Mouse (Mus musculus) activated CD4-positive, CD25-positive, alpha-beta regulatory T cell, adult 4 months (primary cell): Measurements from ENCODE around the gene Zfp82. TPM values are rescaled to one million over a fixed set of nuclear protein-coding genes. Genes with fewer than 3 reads are reported as not detected.
A peak's percentile ranks its signal among the peaks of the same experiment; 100 is the strongest.

Source experiments
- ATAC-seq: one replicate; pipeline ENCODE4 v1.8.0; 2017
- polyA plus RNA-seq, 2 experiments: library from polyadenylated mRNA; unstranded; fragments of 100-300 nt; shearing (Covaris generic); gene quantifications; one replicate each; pipeline ENCODE4 v1.2.1; 2017

The Zfp82 gene
- polyA plus RNA-seq, 2 experiments from 2014 or later = 4.9 to 5.5 TPM

- no peak for ATAC-seq
These were observed 24.6 kb downstream of the Zfp82 start for GRCm38 (mm10) chr7:30048126-30048525.

DNA sequence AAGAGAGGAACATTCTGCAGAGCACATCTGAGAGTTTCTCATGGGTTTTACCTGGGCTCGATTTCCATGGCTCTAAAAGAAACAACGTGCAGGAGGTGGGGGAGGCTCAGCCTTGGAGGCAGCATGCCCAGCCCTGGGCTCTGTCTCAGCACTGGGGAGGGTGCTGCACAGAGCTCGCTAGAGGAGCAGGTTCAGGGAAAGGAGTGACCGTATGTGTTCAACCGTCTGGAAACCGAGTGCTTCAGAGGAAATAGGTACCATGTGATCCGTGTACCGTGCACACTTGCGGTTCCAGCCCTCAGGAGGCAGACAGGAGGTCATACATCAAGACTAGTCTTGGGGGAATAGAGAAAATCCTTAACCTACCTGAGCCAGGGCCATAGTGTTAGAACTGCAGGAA is 28.3 kb downstream of the Zfp82 start:
- ATAC-seq = no peak

DNA sequence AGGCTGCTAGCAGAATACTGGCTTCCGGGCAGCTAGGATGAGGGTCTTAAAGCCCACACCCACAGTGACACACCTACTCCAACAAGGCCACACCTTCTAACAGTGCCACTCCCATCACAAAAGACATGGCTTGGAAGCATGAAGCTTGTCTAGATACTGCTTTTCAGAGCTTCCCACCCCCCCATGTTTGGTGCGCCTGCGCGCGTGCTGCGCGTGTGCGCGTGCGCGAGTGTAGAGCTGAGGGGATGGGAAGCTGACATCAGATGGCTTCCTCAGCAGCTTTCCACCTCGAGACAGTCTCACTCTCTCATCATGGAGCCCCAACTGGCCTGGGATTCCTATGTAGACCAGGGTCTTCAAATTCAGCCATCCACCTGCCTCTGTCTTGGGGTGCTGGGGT is 38.4 kb downstream of the Zfp82 start:
- no peak for ATAC-seq

DNA sequence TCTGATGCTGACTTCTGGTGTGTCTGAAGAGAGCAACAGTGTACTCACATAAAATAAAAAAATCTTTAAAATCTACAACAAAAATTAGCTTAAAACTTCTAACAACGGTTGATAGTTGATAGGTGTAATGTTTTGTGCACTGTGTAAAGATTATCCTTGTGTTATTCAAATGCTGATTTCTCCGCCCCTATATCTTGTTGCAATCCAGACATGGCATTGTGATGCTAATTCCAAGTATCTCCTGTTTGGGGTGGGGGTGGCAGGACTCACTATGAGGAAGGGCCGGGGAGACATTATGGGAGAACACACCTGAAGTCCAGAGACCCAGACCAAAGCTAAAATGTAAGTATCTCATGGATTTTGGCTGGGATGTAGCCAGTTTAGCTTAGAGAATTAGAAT is 41.3 kb downstream of the Zfp82 start:
- no peak for ATAC-seq

DNA sequence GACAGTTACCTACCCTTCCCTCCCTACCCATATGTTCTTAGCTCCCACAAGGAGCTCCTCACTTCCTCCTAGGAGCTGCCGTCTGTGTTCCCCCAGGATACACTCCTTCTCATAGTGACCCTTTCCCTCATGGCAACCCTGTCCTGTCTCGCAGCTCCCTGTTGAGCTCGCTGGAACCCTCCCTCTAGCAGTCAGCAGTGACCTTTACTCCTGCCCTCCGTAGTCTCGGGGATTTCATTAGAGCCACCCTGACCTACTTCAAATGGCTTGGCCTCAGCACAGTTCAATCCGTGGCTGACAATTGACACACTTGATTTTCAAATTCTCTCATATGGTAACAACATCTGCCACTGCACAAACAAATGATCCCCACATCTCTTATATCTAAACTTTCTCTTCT is 42.0 kb downstream of the Zfp82 start:
- ATAC-seq = no peak

GRCm38 (mm10) chr7:30028572-30028971 is 44.1 kb downstream of the Zfp82 start:
- no peak for ATAC-seq

- no peak for ATAC-seq
These were observed 45.4 kb downstream of the Zfp82 start for GRCm38 (mm10) chr7:30027331-30027730.

GRCm38 (mm10) chr7:30025358-30025757 is 47.3 kb downstream of the Zfp82 start:
- no peak for ATAC-seq

DNA sequence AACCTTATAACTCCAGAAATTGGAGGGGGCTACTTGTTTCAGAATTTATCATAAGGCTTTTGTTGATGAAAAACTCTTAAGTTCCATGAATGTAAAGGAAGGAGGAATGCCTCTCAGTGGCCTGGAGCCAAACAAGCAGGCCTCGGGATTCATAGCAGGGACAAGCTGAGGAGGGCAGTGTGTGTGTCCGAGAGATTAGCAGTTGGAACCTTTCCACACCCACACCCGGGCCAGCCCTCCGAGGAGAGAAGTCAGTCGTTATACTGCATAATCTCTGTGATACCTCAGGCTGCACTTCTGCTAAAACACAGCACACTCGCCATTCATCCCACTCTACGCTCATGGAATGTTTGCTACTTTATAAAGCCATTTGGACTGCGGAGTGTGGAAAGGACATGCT is 48.9 kb downstream of the Zfp82 start:
- ATAC-seq = no peak

- no peak for ATAC-seq
These were observed 49.4 kb downstream of the Zfp82 start for GRCm38 (mm10) chr7:30023324-30023723.

GRCm38 (mm10) chr7:30019543-30019942 is 53.2 kb downstream of the Zfp82 start:
- no peak for ATAC-seq

GRCm38 (mm10) chr7:30017226-30017625 is 55.5 kb downstream of the Zfp82 start:
- no peak for ATAC-seq

- ATAC-seq = peak; percentile 46
These were observed 59.7 kb downstream of the Zfp82 start for GRCm38 (mm10) chr7:30012956-30013363.

DNA sequence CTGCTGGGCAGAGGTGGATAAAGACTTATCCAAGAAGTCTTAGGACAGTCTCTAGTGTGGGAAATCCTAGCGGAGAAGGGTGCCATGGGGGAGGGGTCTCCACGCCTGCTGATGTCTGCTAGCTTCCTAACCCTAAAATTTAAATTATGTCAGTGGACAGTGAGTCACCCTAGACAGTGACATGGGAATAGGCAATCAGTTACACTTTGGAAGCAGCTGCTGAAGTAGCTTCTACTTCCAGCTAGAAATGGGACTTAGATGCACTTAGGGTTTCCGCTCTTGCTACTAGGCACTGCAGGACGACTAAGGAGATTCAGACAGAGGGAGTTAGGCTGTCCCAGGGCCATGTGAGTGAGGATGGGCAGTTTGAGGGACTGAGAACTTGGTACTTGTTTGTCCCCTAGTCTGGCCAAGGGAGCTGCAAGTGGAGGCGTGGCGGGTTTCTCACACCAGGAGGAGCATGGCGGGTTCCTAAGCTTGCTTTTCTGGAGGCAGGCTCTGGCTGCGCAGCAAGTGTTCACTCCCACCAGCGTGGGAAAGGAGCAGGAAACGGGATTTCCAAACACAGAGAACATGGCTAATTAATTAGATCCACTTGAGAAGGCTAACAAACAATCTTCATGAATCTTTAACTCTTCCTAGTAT is 62.0 kb downstream of the Zfp82 start:
- ATAC-seq = no peak

DNA sequence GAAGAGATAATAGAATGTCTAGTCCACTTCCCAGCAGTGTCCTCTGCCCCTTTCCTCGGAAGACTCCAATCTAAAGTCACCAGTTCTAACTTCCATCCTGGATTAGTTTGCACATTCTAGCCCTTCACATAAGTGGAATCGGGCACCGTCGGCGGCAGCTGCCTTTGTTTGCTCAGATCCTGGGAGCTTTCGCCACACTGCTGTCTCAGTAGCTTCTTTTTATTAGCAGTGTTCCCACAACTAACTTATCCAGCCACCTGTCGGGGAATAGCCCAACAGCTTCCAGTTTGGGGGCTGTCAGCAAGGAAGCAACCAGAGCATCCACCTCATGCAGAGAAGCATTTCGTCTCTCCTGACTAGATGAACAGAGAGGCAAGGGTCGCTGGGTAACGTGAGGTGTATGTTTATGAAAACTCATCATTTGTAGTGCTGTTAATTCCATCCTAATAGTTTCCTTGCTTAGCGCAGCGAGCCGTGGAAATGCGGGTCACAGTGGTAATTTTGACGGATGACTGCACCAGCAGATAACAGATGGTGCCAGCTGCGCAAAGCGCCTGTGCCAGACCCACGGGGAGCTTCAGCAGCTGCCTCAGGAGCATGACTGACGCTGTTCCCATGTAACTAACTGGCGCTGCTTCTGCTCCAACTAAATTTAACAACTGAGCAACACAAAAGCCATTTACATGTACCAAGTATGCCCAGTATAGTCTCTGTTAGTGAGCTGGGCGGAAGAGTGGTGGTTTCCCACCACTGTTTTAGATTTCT is 63.2 kb downstream of the Zfp82 start:
- ATAC-seq = no peak

DNA sequence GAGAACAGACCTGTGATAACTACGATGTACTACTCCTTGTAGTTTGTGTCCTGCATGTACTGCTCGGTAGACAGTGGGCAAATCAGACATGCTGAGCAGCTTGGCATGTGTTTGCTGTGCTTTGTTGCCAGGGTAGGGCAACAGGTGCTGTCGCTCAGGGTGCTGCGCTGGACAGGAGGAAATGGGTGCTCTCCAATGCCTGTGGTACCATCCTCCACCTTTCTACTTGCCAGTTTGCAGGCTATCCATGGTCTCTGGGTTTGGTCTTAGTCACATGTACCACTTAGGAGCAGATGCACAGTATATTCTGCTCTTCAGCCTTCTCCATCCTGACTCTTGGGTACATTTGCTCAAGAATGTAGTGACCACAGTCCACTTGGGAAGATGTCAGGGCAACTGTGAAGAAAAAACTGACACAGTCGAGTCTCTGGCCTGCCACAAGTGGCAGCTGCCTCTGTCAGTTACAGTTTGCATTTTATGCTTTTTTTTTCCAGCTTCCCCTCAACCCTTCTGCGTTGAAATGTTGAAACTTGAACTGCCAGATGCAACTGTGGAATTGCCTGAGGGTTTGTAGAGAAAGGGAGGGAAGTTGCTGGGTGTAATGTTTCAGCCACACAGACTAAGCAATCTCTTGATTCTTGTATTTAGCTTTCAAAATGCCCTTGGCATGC is 64.5 kb downstream of the Zfp82 start:
- ATAC-seq = no peak

GRCm38 (mm10) chr7:30007601-30008000 is 65.1 kb downstream of the Zfp82 start:
- ATAC-seq = no peak

Other genes starting within 250 kb of the Zfp82 start
- gene Zfp940, start 219.2 kb downstream of the Zfp82 start, polyA plus RNA-seq = 1 to 10 TPM; 5.3 to 7.4 TPM
- gene Zfp420, start 212.9 kb downstream of the Zfp82 start, polyA plus RNA-seq = 1 to 10 TPM; 4.6 to 5.2 TPM
- gene Zfp27, start 166.3 kb downstream of the Zfp82 start, polyA plus RNA-seq = 1 to 10 TPM; 6.5 to 6.6 TPM
- gene Zfp383, start 164.7 kb downstream of the Zfp82 start, polyA plus RNA-seq = 1 to 10 TPM in 1 of 2 experiments, under 1 TPM in 1; 0.64 to 1.2 TPM
- gene Zfp74, start 118.8 kb downstream of the Zfp82 start, polyA plus RNA-seq = 1 to 10 TPM; 4.0 to 4.5 TPM
- gene Zfp568, start 88.9 kb downstream of the Zfp82 start, polyA plus RNA-seq = 1 to 10 TPM; 1.0 to 1.5 TPM
- gene Zfp14, start 21.5 kb downstream of the Zfp82 start, polyA plus RNA-seq = 1 to 10 TPM; 4.3 to 5.2 TPM
- gene Gm26920, start 17.5 kb upstream of the Zfp82 start, polyA plus RNA-seq = 1 to 10 TPM; 1.9 to 3.2 TPM
- 1 to 10 TPM; 8.4 to 9.9 TPM for gene Zfp566, start 17.6 kb upstream of the Zfp82 start, polyA plus RNA-seq
- 10 to 100 TPM; 56.6 to 88.9 TPM for gene Zfp260, start 21.9 kb upstream of the Zfp82 start, polyA plus RNA-seq
- gene Zfp382, start 49.0 kb upstream of the Zfp82 start, polyA plus RNA-seq = 10 to 100 TPM; 11.8 to 13.4 TPM
- 10 to 100 TPM; 11.4 to 18.0 TPM for gene Zfp146, start 96.8 kb upstream of the Zfp82 start, polyA plus RNA-seq
- 1 to 10 TPM in 1 of 2 experiments, not detected in 1; 4.6 TPM for gene Cox7a1, start 111.2 kb upstream of the Zfp82 start, polyA plus RNA-seq
- gene Capns1, start 125.9 kb upstream of the Zfp82 start, polyA plus RNA-seq = 10 to 100 TPM; 72.6 to 76.3 TPM
- gene Polr2i, start 159.0 kb upstream of the Zfp82 start, polyA plus RNA-seq = 10 to 100 TPM; 43.3 to 55.7 TPM
- gene Tbcb, start 159.4 kb upstream of the Zfp82 start, polyA plus RNA-seq = 100 to 1,000 TPM; 124 to 138 TPM
- not detected for gene Ovol3, start 162.8 kb upstream of the Zfp82 start, polyA plus RNA-seq
- gene Thap8, start 207.2 kb upstream of the Zfp82 start, polyA plus RNA-seq = under 1 TPM; 0.33 to 0.48 TPM
- gene Wdr62, start 207.5 kb upstream of the Zfp82 start, polyA plus RNA-seq = 1 to 10 TPM; 2.9 TPM
- gene Clip3, start 218.8 kb upstream of the Zfp82 start, polyA plus RNA-seq = 1 to 10 TPM; 3.8 to 5.2 TPM
- 100 to 1,000 TPM; 121 to 130 TPM for gene Alkbh6, start 235.8 kb upstream of the Zfp82 start, polyA plus RNA-seq
- 1 to 10 TPM; 2.9 to 6.4 TPM for gene Syne4, start 241.9 kb upstream of the Zfp82 start, polyA plus RNA-seq
- gene E130208F15Rik, start 248.8 kb upstream of the Zfp82 start, polyA plus RNA-seq = not detected